Mouse (Mus musculus) embryonic facial prominence, embryonic 14.5 days (tissue): ENCODE data around the gene Gm20388. TPM values are rescaled to one million over a fixed set of nuclear protein-coding genes. Genes with fewer than 3 reads are reported as not detected.
A peak's percentile ranks its signal among the peaks of the same experiment; 100 is the strongest.

ENCODE experiments used
- ATAC-seq: fragments of 200-750 bp; cut with Nextera tagmentation; 2 replicates; pipeline ENCODE4 v1.8.0; 2017; ENCODE audit warnings: low read depth, moderate number of reproducible peaks, moderate TSS enrichment
- DNase-seq: peaks from one replicate; pipeline ENCODE4 v3.0.0-alpha.2; 2015; ENCODE audit warnings: low spot score
- H3K27ac ChIP-seq: fragments of 300-500 bp; sonication (generic); replicated peaks from 2 replicates; pipeline ENCODE4 v1.5.1; 2014; ENCODE audit warnings: low read depth, mild to moderate bottlenecking, low read length, moderate library complexity
- H3K27me3 ChIP-seq: fragments of 300-500 bp; sonication (generic); replicated peaks from 2 replicates; pipeline ENCODE4 v1.6.1; 2014; ENCODE audit warnings: low read length; ENCODE audit not compliant: control insufficient read depth, insufficient read depth
- H3K36me3 ChIP-seq: fragments of 300-500 bp; sonication (generic); 2 replicates; pipeline ENCODE4 v1.6.1; 2014; ENCODE audit warnings: low read length, mixed read lengths; ENCODE audit not compliant: control insufficient read depth, insufficient read depth
- H3K4me1 ChIP-seq: fragments of 300-500 bp; sonication (generic); 2 replicates; pipeline ENCODE4 v1.6.1; 2014; ENCODE audit warnings: antibody characterized with exemption, low read length; ENCODE audit not compliant: control insufficient read depth, insufficient read depth
- H3K4me2 ChIP-seq: fragments of 300-500 bp; sonication (generic); 2 replicates; pipeline ENCODE4 v1.6.1; 2014; ENCODE audit warnings: low read depth, mild to moderate bottlenecking, low read length, moderate library complexity, mixed read lengths
- H3K4me3 ChIP-seq: fragments of 300-500 bp; sonication (generic); 2 replicates; pipeline ENCODE4 v1.5.1; 2014; ENCODE audit warnings: low read depth, mild to moderate bottlenecking, low read length
- H3K9ac ChIP-seq: fragments of 300-500 bp; sonication (generic); 2 replicates; pipeline ENCODE4 v1.6.1; 2014; ENCODE audit warnings: low read depth, mild to moderate bottlenecking, low read length, moderate library complexity, mixed read lengths
- H3K9me3 ChIP-seq: fragments of 300-500 bp; sonication (generic); 2 replicates; pipeline ENCODE4 v1.6.1; 2016; ENCODE audit warnings: low read length; ENCODE audit not compliant: control insufficient read depth
- WGBS: fragments of 180-500 bp; shearing (Covaris S2); extraction: QIAGEN DNeasy Blood & Tissue Kit; methylation state at CpG from one replicate; pipeline ENCODE4 v1.1.7; 2014; 5-methylcytosine and 5-hydroxymethylcytosine counted together
- polyA plus RNA-seq: library from polyadenylated mRNA; unstranded; fragments of >200 nt; fragmentation: Nextera tagmentation; extraction: Ambion mirVana; gene quantifications from 2 replicates; pipeline ENCODE4 v1.2.1, GENCODE M21; 2014

The Gm20388 gene
- polyA plus RNA-seq, 1 experiment from 2014 or later: not detected

DNA sequence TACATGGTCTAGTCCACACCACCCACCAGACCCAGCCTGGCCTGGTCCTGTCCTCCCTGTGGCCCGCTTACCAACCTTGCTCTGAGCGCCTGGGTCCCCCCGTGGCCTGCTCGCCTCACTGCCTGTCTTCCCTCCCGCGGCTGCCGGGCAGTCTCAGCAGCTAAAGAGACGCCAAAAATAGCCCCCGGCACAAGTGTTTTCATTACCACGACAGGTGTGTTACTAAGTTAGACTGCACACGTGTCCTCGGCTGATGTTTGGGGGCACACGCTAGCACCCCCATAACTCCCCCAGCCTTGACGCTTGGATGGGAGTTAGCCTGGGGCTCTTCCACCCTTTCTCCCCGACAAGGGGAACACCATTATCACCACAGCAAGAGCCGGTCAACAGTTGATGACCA lies 2735.7 kb downstream of the Gm20388 start:
- WGBS: 86% methylated on average over 16 of the region's 16 CpGs
- ATAC-seq: no peak
- H3K4me1 ChIP-seq: peaks cover 10% of the 10 kb centered on the region
- no peak for DNase-seq
- no peak overlapping the region for H3K4me3 ChIP-seq
- H3K9ac ChIP-seq: no peak overlapping the region
- no peak overlapping the region for H3K27ac ChIP-seq
- no peak overlapping the region for H3K4me2 ChIP-seq
- H3K27me3 ChIP-seq: no peaks in the 10 kb centered on the region
- 0 out of 2 replicates have a peak, but pooled peaks cover 4% of the 10 kb centered on the region for H3K36me3 ChIP-seq
- no peaks in the 10 kb centered on the region for H3K9me3 ChIP-seq

DNA sequence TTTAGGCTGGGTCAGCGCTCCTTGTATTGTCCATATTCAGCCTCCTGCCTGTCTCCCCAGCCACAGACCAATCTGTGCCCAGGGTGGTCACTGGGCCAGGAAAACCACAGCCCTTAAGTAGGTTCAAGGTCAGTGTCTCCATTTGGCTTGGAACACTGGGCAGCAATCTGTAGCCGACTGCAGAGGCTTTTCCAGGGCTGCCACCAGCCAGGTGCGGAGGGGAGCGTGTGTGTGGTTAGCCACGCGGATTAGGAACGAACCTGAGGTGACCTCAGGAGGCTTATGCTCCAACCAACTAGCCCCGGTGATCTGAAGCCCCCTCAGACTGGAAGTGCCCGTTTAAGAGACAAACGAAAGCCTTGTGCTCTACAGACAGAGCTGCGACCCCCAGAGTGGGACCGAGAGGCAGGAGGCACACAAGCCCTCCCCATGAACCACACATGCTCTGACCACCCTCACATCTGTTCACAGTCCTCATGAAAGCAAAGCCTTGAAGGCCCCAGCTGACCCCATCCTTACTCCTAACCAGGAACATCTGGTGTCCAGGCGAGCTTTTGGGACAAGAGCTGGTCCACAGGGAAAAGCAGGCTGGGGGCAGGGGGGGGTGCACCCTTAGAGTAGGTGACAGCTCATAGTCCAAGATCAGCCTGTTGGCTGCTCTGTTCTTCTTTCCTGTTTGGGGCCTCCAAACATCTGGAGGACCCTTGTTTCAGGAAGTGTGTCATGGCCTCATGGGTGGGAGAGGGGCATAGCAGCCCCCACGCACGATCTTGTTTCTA lies 2737.7 kb downstream of the Gm20388 start:
- no peak overlapping the region for H3K4me3 ChIP-seq
- WGBS: 40% methylated on average over 15 of the region's 15 CpGs
- no peaks in the 10 kb centered on the region for H3K9me3 ChIP-seq
- no peak overlapping the region for H3K4me2 ChIP-seq
- H3K36me3 ChIP-seq: 0 out of 2 replicates have a peak, but pooled peaks cover 4% of the 10 kb centered on the region
- no peaks in the 10 kb centered on the region for H3K4me1 ChIP-seq
- no peaks in the 10 kb centered on the region for H3K27me3 ChIP-seq
- no peak overlapping the region for H3K9ac ChIP-seq
- DNase-seq: peak; percentile 11
- ATAC-seq: no peak
- no peak overlapping the region for H3K27ac ChIP-seq

DNA sequence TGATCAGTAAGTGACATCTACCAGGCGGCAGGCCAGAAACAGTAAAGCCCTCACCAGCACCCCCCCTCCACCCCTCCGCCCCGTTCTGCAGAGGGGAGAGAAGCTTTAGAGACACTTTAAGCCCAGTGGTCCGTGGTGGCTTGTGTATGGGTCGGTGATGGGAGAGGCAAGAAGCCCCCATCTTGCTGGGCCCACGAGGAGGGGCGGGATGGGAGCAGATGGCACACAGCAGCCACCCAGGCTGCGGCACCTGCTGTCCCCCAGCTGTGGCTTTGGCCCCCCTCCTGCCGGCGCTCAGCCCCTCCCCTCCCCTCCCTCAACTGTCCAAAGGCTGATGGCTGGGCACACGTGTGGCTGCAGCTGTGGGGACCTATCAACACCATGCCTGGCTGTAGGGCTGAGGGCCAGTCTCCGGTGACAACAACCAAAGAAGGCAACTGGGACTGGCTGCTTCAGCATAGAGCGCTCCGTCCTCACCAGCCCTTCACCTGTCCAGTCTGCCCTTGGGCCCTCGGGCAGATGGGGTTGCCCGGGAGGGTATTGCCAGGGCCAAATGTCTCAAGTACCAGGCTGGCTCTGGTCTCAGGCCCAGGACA lies 2740.8 kb downstream of the Gm20388 start:
- Histone ChIP-seq H3K9ac (no peak overlapping the region), H3K27me3 (no peaks in the 10 kb centered on the region), H3K4me3 (no peak overlapping the region), H3K27ac (no peak overlapping the region), H3K36me3 (0 out of 2 replicates have a peak, but pooled peaks cover 4% of the 10 kb centered on the region), H3K4me2 (no peak overlapping the region), H3K9me3 (no peaks in the 10 kb centered on the region), H3K4me1 (0 out of 2 replicates have a peak, but pooled peaks cover 7% of the 10 kb centered on the region)
- peak; percentile 70 for DNase-seq
- peak; percentile 64; the same call in 1 of the 2 replicates for ATAC-seq
- 64% methylated on average over 12 of the region's 16 CpGs for WGBS

DNA sequence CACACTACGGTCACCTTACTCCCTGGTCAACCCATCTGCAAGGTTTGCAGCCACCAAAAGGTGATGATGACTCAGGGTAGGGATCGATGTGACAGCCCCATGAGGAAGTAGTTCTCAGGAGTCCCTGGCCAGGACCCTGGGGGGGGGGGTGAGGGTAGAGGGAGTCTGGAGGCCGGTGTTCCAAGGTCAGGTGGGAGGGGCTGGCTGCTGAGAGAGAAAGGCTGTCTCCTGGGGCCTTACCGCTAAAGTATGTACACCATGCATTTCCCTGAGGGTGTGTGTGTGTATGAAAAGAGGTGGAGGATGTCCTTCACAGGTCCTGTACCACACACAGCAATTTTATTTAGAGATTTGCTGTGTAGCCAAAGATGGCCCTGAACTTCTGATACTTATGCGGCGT lies 2742.0 kb downstream of the Gm20388 start:
- 59% methylated on average over 6 of the region's 6 CpGs for WGBS
- 0 out of 2 replicates have a peak, but pooled peaks cover 2% of the 10 kb centered on the region for H3K36me3 ChIP-seq
- H3K9me3 ChIP-seq: no peaks in the 10 kb centered on the region
- DNase-seq (no peak), ATAC-seq (no peak)
- no peak overlapping the region for H3K9ac ChIP-seq
- no peaks in the 10 kb centered on the region for H3K27me3 ChIP-seq
- peaks cover 9% of the 10 kb centered on the region for H3K4me1 ChIP-seq
- H3K4me2 ChIP-seq: no peak overlapping the region
- no peak overlapping the region for H3K4me3 ChIP-seq
- H3K27ac ChIP-seq: no peak overlapping the region

DNA sequence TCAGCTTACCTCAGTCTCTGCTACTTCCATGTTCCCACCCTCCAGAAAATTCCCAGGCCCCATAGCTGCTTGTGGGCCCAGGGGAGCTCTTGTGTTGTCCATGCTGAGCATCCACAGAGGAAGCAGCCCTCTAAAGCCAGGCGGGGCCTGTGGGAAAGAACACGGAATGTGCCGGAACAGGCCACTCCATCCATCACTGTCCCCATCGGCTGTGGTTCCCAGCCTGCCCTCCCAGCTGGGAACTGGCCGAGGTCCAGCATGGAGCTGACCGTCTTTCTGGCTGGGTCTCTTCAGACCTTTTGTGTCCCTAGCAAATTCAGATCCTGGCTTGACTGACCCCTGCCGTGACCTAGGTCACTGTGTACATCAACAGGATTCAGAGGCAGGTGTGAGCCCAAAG lies 2744.1 kb downstream of the Gm20388 start:
- WGBS: 66% methylated on average over 7 of the region's 7 CpGs
- no peak overlapping the region for H3K4me3 ChIP-seq
- H3K36me3 ChIP-seq: no peaks in the 10 kb centered on the region
- DNase-seq: no peak
- H3K27me3 ChIP-seq: no peaks in the 10 kb centered on the region
- no peak for ATAC-seq
- H3K4me2 ChIP-seq: no peak overlapping the region
- H3K9ac ChIP-seq: no peak overlapping the region
- H3K27ac ChIP-seq: no peak overlapping the region
- peaks cover 30% of the 10 kb centered on the region for H3K4me1 ChIP-seq
- no peaks in the 10 kb centered on the region for H3K9me3 ChIP-seq

DNA sequence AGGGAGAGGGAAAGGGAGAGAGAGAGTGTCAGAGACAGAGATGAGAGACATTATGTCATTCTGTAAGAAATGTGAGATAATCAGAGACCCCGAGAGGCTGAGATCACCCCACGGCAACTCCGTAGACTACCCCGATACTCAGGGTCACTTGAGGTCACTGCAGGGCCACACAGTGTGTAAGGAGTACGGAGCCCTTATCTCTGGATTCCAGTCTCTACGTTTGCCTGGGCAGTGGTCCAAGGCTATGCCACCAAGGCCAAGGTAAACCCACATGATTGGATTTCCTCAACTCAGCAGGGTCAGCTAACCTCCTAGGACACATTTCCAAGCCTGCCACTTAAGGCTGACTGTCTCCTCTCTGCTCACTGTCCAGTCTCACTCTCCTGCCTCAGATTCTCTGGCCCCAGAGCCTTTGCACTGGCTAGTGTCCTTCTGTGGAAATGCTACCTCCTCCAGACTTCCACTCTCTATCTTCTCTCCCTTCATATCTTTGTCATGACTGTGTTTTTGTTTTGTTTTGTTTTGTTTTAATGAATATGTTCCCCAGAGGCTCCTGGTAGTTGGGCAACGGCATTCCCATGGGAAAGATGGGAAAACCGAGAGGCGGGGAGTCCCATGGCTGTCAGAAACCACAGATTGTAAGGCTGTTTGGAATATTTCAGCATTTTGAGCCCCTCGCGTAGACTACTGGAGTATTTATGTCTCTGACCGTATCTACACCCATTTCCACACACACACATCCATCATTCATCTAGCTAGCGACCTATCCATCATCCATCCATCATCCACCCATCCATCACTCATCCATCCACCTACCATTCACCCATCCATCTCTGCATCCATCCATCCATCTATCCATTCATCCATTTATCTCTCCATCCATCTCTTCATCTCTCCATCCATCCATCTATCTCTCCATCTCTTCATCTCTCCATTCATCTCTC lies 2745.7 kb downstream of the Gm20388 start:
- DNase-seq (no peak), ATAC-seq (no peak)
- H3K9me3 ChIP-seq: no peaks in the 10 kb centered on the region
- peaks cover 40% of the 10 kb centered on the region for H3K4me1 ChIP-seq
- 81% methylated on average over 13 of the region's 13 CpGs for WGBS
- H3K27me3 ChIP-seq: no peaks in the 10 kb centered on the region
- H3K4me3 ChIP-seq: no peak overlapping the region
- no peak overlapping the region for H3K27ac ChIP-seq
- no peak overlapping the region for H3K9ac ChIP-seq
- no peak overlapping the region for H3K4me2 ChIP-seq
- no peaks in the 10 kb centered on the region for H3K36me3 ChIP-seq

DNA sequence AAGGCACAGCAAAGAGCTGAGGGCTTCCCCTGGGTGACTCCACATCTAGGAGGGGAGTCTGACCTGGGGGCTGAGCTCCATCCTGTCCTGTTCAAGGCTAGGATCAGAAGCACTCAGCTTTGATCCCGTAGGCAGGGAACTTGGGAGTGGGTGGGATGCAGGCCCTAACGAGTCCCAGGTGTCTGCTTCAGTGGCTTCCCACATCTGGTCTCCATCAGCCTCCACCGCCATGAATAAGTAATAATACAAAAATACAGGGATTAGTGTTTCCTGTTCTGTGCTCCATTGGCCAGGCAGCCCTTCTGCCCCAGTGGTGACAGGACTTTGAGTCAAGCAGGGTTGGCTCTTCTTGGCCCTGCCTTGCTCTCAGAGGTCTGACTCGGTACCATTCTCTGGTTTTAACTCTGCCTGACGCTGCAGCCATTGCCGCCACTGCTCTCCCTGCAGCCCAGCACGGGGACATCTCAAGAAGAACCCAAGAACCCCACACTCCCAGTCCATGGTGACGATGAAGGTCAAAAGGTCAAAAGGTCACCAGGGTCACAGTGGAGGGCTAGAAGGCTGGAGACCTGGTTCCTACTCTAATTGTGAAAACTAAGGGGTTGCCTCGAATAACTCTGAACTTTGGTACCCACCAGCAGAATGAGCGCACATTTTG lies 2747.6 kb downstream of the Gm20388 start:
- Histone ChIP-seq H3K4me1 (peaks cover 46% of the 10 kb centered on the region), H3K27ac (peak overlapping the region; percentile 57), H3K9me3 (no peaks in the 10 kb centered on the region), H3K36me3 (no peaks in the 10 kb centered on the region), H3K4me2 (peak overlapping the region; percentile 33), H3K4me3 (no peak overlapping the region), H3K9ac (no peak overlapping the region), H3K27me3 (no peaks in the 10 kb centered on the region)
- 30% methylated on average over 10 of the region's 10 CpGs for WGBS
- DNase-seq: peak; percentile 89
- peak; percentile 67 for ATAC-seq

DNA sequence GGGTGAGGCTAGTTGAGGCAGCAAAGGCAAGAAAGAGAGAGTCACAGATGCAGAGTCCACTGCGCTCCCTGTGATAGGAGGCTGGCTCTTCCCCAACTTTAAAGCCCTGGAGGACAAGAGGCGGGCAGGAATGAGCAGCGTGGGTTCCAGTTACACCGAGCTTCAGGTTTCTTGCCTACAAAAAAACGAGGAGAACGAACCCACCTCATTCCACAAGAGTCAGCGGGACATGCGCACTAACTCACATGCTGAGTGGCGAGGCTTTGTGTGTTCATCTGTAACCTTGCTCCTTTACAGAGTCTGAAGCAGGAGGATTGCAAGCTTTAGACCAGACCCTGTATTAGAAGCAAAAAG lies 2748.1 kb downstream of the Gm20388 start:
- Histone ChIP-seq H3K27ac (peak overlapping the region; percentile 57), H3K27me3 (no peaks in the 10 kb centered on the region), H3K4me3 (no peak overlapping the region), H3K36me3 (no peaks in the 10 kb centered on the region), H3K4me2 (peak overlapping the region; percentile 34), H3K9ac (no peak overlapping the region), H3K9me3 (no peaks in the 10 kb centered on the region), H3K4me1 (peaks cover 46% of the 10 kb centered on the region)
- ATAC-seq (peak; percentile 47), DNase-seq (peak; percentile 85)
- WGBS: 26% methylated on average over 9 of the region's 9 CpGs
